Mouse (Mus musculus): ENCODE data around the gene Sowaha. TPM values are rescaled to one million over a fixed set of nuclear protein-coding genes. Genes with fewer than 3 reads are reported as not detected.

Gene Sowaha
- total and polyA plus RNA-seq, 3 experiments, result 3.0 to 6.8 (median 4.9) TPM

DNA sequence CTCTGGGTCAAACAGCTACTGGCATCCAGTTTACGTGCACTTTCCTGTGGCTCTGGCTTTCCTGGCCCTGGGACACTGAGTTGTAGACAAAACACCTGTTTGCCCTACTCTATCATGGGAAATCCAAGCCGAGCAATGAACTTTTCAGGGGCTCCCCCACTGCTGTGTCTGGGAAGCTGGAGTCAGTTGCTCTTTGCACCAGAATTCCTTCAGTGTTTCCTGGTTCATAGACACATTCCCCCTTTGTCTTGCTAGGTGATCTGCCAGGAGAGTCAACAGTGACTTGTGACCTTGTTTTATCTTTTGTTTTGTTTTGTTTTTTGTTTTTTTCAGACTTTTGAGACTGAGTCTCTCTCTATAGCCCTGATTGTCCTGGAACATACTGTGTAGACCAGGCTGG is 28.7 kb downstream of the Sowaha start:
- Histone ChIP-seq H3K4me1 (ENCODE audit: insufficient read depth, low read depth, low read length) (peaks cover 3% of the 10 kb centered on the region; the same call in 1 of the 2 replicates), H3K36me3 (replicated peaks) (no peaks in the 10 kb centered on the region), H3K9me3 (replicated peaks) (no peaks in the 10 kb centered on the region), H3K27me3 (ENCODE audit: insufficient read depth, low read length) (peaks cover 63% of the 10 kb centered on the region), H3K4me3 (ENCODE audit: low read depth, low read length) (no peak overlapping the region)
- TF ChIP-seq GATA1 (IDR thresholded peaks at IDR 0.05; ENCODE audit: borderline replicate concordance, low read length) (no peak), GATA2 (IDR thresholded peaks at IDR 0.05; ENCODE audit: borderline replicate concordance, low read depth, low read length) (no peak), CTCF (IDR thresholded peaks at IDR 0.05; ENCODE audit: low read depth, low read length) (no peak), POLR2AphosphoS5 (IDR thresholded peaks at IDR 0.05; ENCODE audit: insufficient replicate concordance, low read depth, low read length) (no peak), TAL1 (conservative IDR thresholded peaks at IDR 0.05; ENCODE audit: low read depth, low read length) (no peak)
- DNase-seq (ENCODE audit: low spot score) (no peak), ATAC-seq (ENCODE audit: extremely low read depth, insufficient number of reproducible peaks, low FRiP score, poor library complexity, severe bottlenecking) (no peak)

DNA sequence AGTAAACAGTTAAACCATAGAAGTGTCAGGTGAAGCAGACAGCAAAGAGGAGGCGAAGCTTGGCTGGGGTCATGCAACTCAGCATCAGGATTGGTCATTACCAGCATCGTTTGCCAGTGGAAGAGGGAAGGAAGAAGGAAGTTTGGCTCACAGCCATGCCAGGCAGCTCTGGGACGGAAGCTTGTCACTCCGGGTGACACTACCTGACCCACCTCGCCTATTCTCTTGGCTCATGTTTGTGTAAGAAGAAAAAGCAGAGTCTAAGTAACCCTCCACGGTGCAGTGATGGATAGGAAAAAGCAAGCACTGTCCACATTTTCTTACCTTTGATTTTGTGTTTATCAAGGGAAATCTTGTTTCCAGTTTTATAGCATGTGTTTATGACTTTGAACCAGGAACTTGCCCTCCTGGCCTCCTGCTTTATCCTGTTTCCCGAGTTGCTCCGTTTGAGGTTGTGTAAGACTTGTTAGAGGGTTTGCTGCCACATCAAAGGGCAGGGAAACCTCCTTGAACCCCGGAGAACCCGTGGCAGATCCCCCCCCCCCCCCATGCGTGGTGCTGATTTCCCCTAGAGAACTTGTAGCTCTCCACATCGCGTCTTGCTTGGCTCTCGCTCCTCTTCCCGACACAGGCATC is 29.9 kb downstream of the Sowaha start:
- no peak for DNase-seq (ENCODE audit: low spot score)
- no peak overlapping the region for H3K4me3 ChIP-seq (ENCODE audit: low read depth, low read length)
- H3K36me3 ChIP-seq (replicated peaks), result no peaks in the 10 kb centered on the region
- H3K9me3 ChIP-seq (replicated peaks), result no peaks in the 10 kb centered on the region
- TF ChIP-seq CTCF (IDR thresholded peaks at IDR 0.05; ENCODE audit: low read depth, low read length) (no peak), GATA2 (IDR thresholded peaks at IDR 0.05; ENCODE audit: borderline replicate concordance, low read depth, low read length) (no peak), POLR2AphosphoS5 (IDR thresholded peaks at IDR 0.05; ENCODE audit: insufficient replicate concordance, low read depth, low read length) (no peak), TAL1 (conservative IDR thresholded peaks at IDR 0.05; ENCODE audit: low read depth, low read length) (no peak), GATA1 (IDR thresholded peaks at IDR 0.05; ENCODE audit: borderline replicate concordance, low read length) (no peak)
- H3K4me1 ChIP-seq (ENCODE audit: insufficient read depth, low read depth, low read length), result peaks cover 3% of the 10 kb centered on the region; the same call in 1 of the 2 replicates
- ATAC-seq (ENCODE audit: extremely low read depth, insufficient number of reproducible peaks, low FRiP score, poor library complexity, severe bottlenecking), result no peak
- peaks cover 55% of the 10 kb centered on the region for H3K27me3 ChIP-seq (ENCODE audit: insufficient read depth, low read length)

DNA sequence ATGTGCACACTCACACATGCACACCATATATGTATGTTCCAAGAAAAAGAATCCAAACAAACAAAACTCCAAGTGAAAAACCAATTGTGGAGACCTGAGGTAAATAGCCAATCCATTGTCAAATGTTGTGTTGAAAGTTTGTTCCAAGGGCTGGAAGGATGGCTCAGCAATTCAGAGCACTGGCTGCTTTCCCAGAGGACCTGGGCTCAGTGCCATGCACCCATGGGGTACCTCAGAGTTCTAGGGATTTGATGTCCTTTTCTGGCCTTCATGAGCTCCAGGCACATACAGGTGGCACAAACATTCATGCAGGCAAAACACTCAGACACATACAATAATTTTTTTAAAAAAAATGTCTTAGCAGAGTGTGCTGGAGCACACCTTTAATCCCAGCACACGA is 31.5 kb downstream of the Sowaha start:
- no peak overlapping the region for H3K4me3 ChIP-seq (ENCODE audit: low read depth, low read length)
- no peak for DNase-seq (ENCODE audit: low spot score)
- TF ChIP-seq POLR2AphosphoS5 (IDR thresholded peaks at IDR 0.05; ENCODE audit: insufficient replicate concordance, low read depth, low read length) (no peak), TAL1 (conservative IDR thresholded peaks at IDR 0.05; ENCODE audit: low read depth, low read length) (no peak), GATA1 (IDR thresholded peaks at IDR 0.05; ENCODE audit: borderline replicate concordance, low read length) (no peak), CTCF (IDR thresholded peaks at IDR 0.05; ENCODE audit: low read depth, low read length) (no peak), GATA2 (IDR thresholded peaks at IDR 0.05; ENCODE audit: borderline replicate concordance, low read depth, low read length) (no peak)
- ATAC-seq (ENCODE audit: extremely low read depth, insufficient number of reproducible peaks, low FRiP score, poor library complexity, severe bottlenecking), result no peak
- no peaks in the 10 kb centered on the region for H3K9me3 ChIP-seq (replicated peaks)
- peaks cover 43% of the 10 kb centered on the region for H3K27me3 ChIP-seq (ENCODE audit: insufficient read depth, low read length)
- peaks cover 7% of the 10 kb centered on the region; the same call in 1 of the 2 replicates for H3K4me1 ChIP-seq (ENCODE audit: insufficient read depth, low read depth, low read length)
- H3K36me3 ChIP-seq (replicated peaks), result no peaks in the 10 kb centered on the region

DNA sequence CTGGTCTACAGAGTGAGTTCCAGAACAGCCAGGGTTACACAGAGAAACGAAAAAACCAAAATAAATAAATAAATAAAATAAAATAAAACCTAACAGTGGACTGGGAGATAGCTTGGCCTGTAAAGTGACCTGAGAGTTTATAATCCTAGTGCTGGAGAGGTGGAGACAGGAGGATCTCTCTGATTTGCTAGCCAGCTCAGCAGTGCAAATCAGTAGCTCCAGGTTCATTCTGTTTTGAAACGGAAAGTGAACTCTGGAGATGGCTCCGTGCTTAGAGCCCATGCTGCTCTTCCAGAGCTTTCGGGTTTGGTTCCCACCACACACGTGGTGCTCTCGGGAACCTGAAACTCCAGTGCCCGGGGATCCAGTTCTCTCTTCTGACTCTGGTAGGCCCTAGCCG is 32.1 kb downstream of the Sowaha start:
- no peaks in the 10 kb centered on the region for H3K9me3 ChIP-seq (replicated peaks)
- H3K4me3 ChIP-seq (ENCODE audit: low read depth, low read length), result no peak overlapping the region
- H3K36me3 ChIP-seq (replicated peaks), result no peaks in the 10 kb centered on the region
- ATAC-seq (ENCODE audit: extremely low read depth, insufficient number of reproducible peaks, low FRiP score, poor library complexity, severe bottlenecking) (no peak), DNase-seq (ENCODE audit: low spot score) (no peak)
- no peak for TF ChIP-seq GATA2 (IDR thresholded peaks at IDR 0.05; ENCODE audit: borderline replicate concordance, low read depth, low read length)
- TF ChIP-seq TAL1 (conservative IDR thresholded peaks at IDR 0.05; ENCODE audit: low read depth, low read length), result no peak
- TF ChIP-seq CTCF (IDR thresholded peaks at IDR 0.05; ENCODE audit: low read depth, low read length), result no peak
- TF ChIP-seq GATA1 (IDR thresholded peaks at IDR 0.05; ENCODE audit: borderline replicate concordance, low read length), result no peak
- TF ChIP-seq POLR2AphosphoS5 (IDR thresholded peaks at IDR 0.05; ENCODE audit: insufficient replicate concordance, low read depth, low read length), result no peak
- peaks cover 41% of the 10 kb centered on the region for H3K27me3 ChIP-seq (ENCODE audit: insufficient read depth, low read length)
- H3K4me1 ChIP-seq (ENCODE audit: insufficient read depth, low read depth, low read length), result peaks cover 9% of the 10 kb centered on the region; the same call in 1 of the 2 replicates

DNA sequence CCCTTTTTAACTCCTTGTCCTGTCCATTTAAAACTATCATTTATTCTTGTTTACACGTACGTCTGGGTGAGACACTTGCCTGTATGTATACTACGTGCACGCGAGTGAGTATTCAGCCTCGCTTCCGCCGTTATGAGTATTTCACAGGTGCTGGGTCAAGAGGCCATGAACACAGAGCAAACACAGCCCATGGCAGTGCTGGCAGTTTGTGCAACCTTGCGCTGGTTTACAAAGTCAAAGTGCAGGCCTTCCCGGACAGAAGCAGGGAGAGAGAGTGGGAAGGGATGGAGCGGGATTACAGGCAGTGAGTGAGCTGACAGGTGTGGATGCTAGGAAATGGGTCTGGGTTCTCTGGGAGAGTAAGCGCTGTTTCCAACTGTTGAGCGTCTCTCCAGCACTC is 33.9 kb downstream of the Sowaha start:
- no peak overlapping the region for H3K4me3 ChIP-seq (ENCODE audit: low read depth, low read length)
- H3K27me3 ChIP-seq (ENCODE audit: insufficient read depth, low read length), result peaks cover 25% of the 10 kb centered on the region
- no peaks in the 10 kb centered on the region for H3K36me3 ChIP-seq (replicated peaks)
- TF ChIP-seq GATA1 (IDR thresholded peaks at IDR 0.05; ENCODE audit: borderline replicate concordance, low read length), result no peak
- no peak for TF ChIP-seq POLR2AphosphoS5 (IDR thresholded peaks at IDR 0.05; ENCODE audit: insufficient replicate concordance, low read depth, low read length)
- TF ChIP-seq CTCF (IDR thresholded peaks at IDR 0.05; ENCODE audit: low read depth, low read length), result no peak
- TF ChIP-seq TAL1 (conservative IDR thresholded peaks at IDR 0.05; ENCODE audit: low read depth, low read length), result no peak
- TF ChIP-seq GATA2 (IDR thresholded peaks at IDR 0.05; ENCODE audit: borderline replicate concordance, low read depth, low read length), result no peak
- H3K9me3 ChIP-seq (replicated peaks), result no peaks in the 10 kb centered on the region
- DNase-seq (ENCODE audit: low spot score), result no peak
- ATAC-seq (ENCODE audit: extremely low read depth, insufficient number of reproducible peaks, low FRiP score, poor library complexity, severe bottlenecking), result no peak
- H3K4me1 ChIP-seq (ENCODE audit: insufficient read depth, low read depth, low read length), result peaks cover 16% of the 10 kb centered on the region

DNA sequence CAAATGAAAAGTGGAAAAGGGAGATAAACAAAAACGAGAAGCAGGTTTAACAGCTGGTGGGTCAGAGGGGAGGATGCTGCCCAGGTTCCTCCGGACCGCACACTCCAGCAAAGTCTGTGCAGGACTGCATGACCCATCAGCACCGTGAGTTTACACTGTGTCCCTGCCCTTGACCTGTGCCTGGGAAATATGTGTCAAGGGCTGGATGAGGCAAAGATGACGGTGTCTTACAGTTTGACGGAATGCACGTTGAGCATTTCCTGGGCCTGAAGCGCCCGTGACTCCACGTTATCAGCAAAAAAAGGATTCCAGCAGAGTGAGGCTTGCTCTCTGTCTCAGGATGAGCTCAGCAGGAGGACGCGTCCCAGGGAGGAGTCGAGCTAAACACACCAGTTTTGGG is 34.5 kb downstream of the Sowaha start:
- peaks cover 16% of the 10 kb centered on the region for H3K4me1 ChIP-seq (ENCODE audit: insufficient read depth, low read depth, low read length)
- H3K36me3 ChIP-seq (replicated peaks), result no peaks in the 10 kb centered on the region
- no peak overlapping the region for H3K4me3 ChIP-seq (ENCODE audit: low read depth, low read length)
- peaks cover 21% of the 10 kb centered on the region for H3K27me3 ChIP-seq (ENCODE audit: insufficient read depth, low read length)
- ATAC-seq (ENCODE audit: extremely low read depth, insufficient number of reproducible peaks, low FRiP score, poor library complexity, severe bottlenecking) (no peak), DNase-seq (ENCODE audit: low spot score) (no peak)
- TF ChIP-seq GATA2 (IDR thresholded peaks at IDR 0.05; ENCODE audit: borderline replicate concordance, low read depth, low read length) (no peak), TAL1 (conservative IDR thresholded peaks at IDR 0.05; ENCODE audit: low read depth, low read length) (no peak), CTCF (IDR thresholded peaks at IDR 0.05; ENCODE audit: low read depth, low read length) (no peak), GATA1 (IDR thresholded peaks at IDR 0.05; ENCODE audit: borderline replicate concordance, low read length) (no peak), POLR2AphosphoS5 (IDR thresholded peaks at IDR 0.05; ENCODE audit: insufficient replicate concordance, low read depth, low read length) (no peak)
- H3K9me3 ChIP-seq (replicated peaks), result no peaks in the 10 kb centered on the region
